Mouse (Mus musculus) MEL (cell line): ENCODE data around the gene Ttc9c.

Experiments used
- BHLHE40 ChIP-seq: IDR thresholded peaks from 2 replicates; pipeline ENCODE4 v1.6.1; 2012; ENCODE audit warnings: low read depth, mild to moderate bottlenecking, inconsistent platforms, low read length, improper control_type of control experiment, borderline replicate concordance
- CHD1 ChIP-seq: IDR thresholded peaks from 2 replicates; pipeline ENCODE4 v1.6.1; 2012; ENCODE audit warnings: low read depth, mild to moderate bottlenecking, inconsistent platforms, low read length, improper control_type of control experiment
- CTCF ChIP-seq, 3 experiments: IDR thresholded peaks in 2 of 3; conservative IDR thresholded peaks in 1 of 3; 2 replicates each; pipeline ENCODE4 v1.5.1; 2011 to 2012; ENCODE audit warnings: low read length in 3 of 3, low read depth in 2 of 3, mild to moderate bottlenecking in 2 of 3, improper control_type of control experiment in 1 of 3, inconsistent platforms in 1 of 3, mixed read lengths in 1 of 3, moderate library complexity in 1 of 3; ENCODE audit not compliant: control insufficient read depth in 1 of 3, insufficient read depth in 1 of 3, poor library complexity in 1 of 3, severe bottlenecking in 1 of 3
- ELF1 ChIP-seq: IDR thresholded peaks from 2 replicates; pipeline ENCODE4 v1.6.1; 2014; ENCODE audit warnings: low read depth, mild to moderate bottlenecking, inconsistent platforms, low read length, improper control_type of control experiment, moderate library complexity
- EP300 ChIP-seq, 2 experiments: IDR thresholded peaks; 2 replicates each; pipeline ENCODE4 v1.6.1; 2011; ENCODE audit warnings: improper control_type of control experiment in 2 of 2, low read length in 2 of 2, low read depth in 1 of 2, mild to moderate bottlenecking in 1 of 2
- GATA1 ChIP-seq: IDR thresholded peaks from 2 replicates; pipeline ENCODE4 v1.6.1; 2011; ENCODE audit warnings: low read depth, low read length, improper control_type of control experiment
- MAX ChIP-seq: IDR thresholded peaks from 2 replicates; pipeline ENCODE4 v1.6.1; 2011; ENCODE audit warnings: low read length, improper control_type of control experiment
- MXI1 ChIP-seq: IDR thresholded peaks from 2 replicates; pipeline ENCODE4 v1.6.1; 2011; ENCODE audit warnings: mild to moderate bottlenecking, low read depth, low read length, improper control_type of control experiment
- NELFE ChIP-seq: IDR thresholded peaks from 2 replicates; pipeline ENCODE4 v1.6.1; 2011; ENCODE audit warnings: low read depth, low read length, improper control_type of control experiment
- POLR2A ChIP-seq, 2 experiments: IDR thresholded peaks; 2 replicates each; pipeline ENCODE4 v1.6.1; 2011 to 2012; ENCODE audit warnings: low read length in 2 of 2, mild to moderate bottlenecking in 2 of 2, control low read depth in 1 of 2, improper control_type of control experiment in 1 of 2, low read depth in 1 of 2, moderate library complexity in 1 of 2; ENCODE audit not compliant: control insufficient read depth in 1 of 2, insufficient read depth in 1 of 2, poor library complexity in 1 of 2
- RAD21 ChIP-seq: IDR thresholded peaks from 2 replicates; pipeline ENCODE4 v1.6.1; 2011; ENCODE audit warnings: mild to moderate bottlenecking, low read depth, low read length, improper control_type of control experiment
- TAL1 ChIP-seq: IDR thresholded peaks from 2 replicates; pipeline ENCODE4 v1.6.1; 2012; ENCODE audit warnings: mild to moderate bottlenecking, inconsistent platforms, low read length, moderate library complexity, mixed read lengths
- USF1 ChIP-seq: IDR thresholded peaks from 2 replicates; pipeline ENCODE4 v1.6.1; 2014; ENCODE audit warnings: low read depth, mild to moderate bottlenecking, inconsistent platforms, low read length, improper control_type of control experiment, moderate library complexity

GRCm38 (mm10) chr19:8774086-8774835, 44.9 kb downstream of the Ttc9c start, which contains the start of gene Tmem179b:
- TF ChIP-seq MXI1 (peak; percentile 83), ELF1 (peak; percentile 94), EP300 (IDR thresholded peaks at IDR 0.05; ENCODE audit: low read depth in 1 of 2, low read length in 2 of 2) (peak in 1 of 2 experiments; percentile 25; a peak in 1 of 4 replicates), MAX (peak; percentile 88), RAD21 (no peak), POLR2A (IDR thresholded peaks at IDR 0.05; ENCODE audit: control insufficient read depth in 1 of 2, insufficient read depth in 1 of 2, low read depth in 1 of 2, low read length in 2 of 2, poor library complexity in 1 of 2) (peak; percentile 93 to 98), TAL1 (peak; percentile 21; the same call in 1 of the 2 replicates), GATA1 (no peak), USF1 (no peak), NELFE (peak; percentile 98), CHD1 (no peak), CTCF (IDR thresholded peaks at IDR 0.05 in 2 of 3, conservative IDR thresholded peaks at IDR 0.05 in 1 of 3; ENCODE audit: control insufficient read depth in 1 of 3, insufficient read depth in 1 of 3, low read depth in 2 of 3, low read length in 3 of 3, poor library complexity in 1 of 3, severe bottlenecking in 1 of 3) (peak in 1 of 3 experiments; percentile 17; a peak in 1 of 6 replicates), BHLHE40 (no peak)
